Mouse (Mus musculus) erythroblast, embryonic 14.5 days (primary cell): ENCODE results near the gene Coro2b.

Source experiments
- GATA1 ChIP-seq: IDR thresholded peaks from 2 replicates; pipeline ENCODE4 v1.6.1; 2012; ENCODE audit warnings: low read length, inconsistent platforms, mixed read lengths
- TAL1 ChIP-seq: IDR thresholded peaks from 3 replicates; pipeline ENCODE4 v1.6.1; 2012; ENCODE audit warnings: low read length, inconsistent platforms, mixed read lengths

DNA sequence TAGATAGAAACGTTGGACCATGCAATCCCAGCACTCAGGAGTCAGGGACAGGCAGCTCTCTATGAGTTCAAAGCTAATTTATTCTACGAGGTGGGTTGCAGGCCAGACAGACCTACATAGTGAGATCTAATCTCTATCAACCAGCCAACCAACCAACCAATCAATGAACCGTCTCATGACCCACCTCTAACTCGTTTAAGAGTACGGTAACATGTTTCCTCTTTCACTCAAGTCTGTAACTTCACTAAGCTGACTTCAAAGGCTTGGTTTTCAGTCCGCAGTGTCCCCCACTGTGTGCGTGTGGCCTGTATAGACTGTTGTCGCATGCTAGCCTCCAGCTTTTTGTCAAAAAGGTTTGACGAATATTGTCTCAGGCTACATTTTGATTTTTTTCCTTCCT is 147.1 kb downstream of the Coro2b start:
- TF ChIP-seq GATA1 (no peak), TAL1 (no peak)
